Comparison of ENCODE assay signal across 9 mouse cellular contexts in genomic region chr14:24827381-24828031, GRCm38 (mm10).
DNase-seq lines count a peak whose midpoint lies in the region; ATAC-seq lines count a peak whose summit lies in the region.
"Had no signal": no experiment of that assay in that cellular context is flagged by ENCODE, and none has a peak within 500 bp of the region (broad histone marks: within the 10 kb centered on the region; RNA-seq: fewer than 3 reads in every experiment).

No protein-coding gene starts in this region.

- no peaks in the 10 kb centered on the region for H3K9me3 ChIP-seq in liver, embryonic 11.5 days (ENCODE audit: control insufficient read depth, low read length)
- H3K9me3 ChIP-seq in embryonic facial prominence, embryonic 15.5 days (replicated peaks): no peaks in the 10 kb centered on the region
- H3K9me3 ChIP-seq in limb, embryonic 10.5 days (replicated peaks): no peaks in the 10 kb centered on the region
- H3K9me3 ChIP-seq in neural tube, embryonic 15.5 days (replicated peaks): no peaks in the 10 kb centered on the region
- H3K9me3 ChIP-seq: megakaryocyte, embryonic 14.5 days had no signal

- H3K4me3 ChIP-seq in liver, embryonic 11.5 days (ENCODE audit: low read depth, low read length): no peak overlapping the region
- H3K4me3 ChIP-seq in embryonic facial prominence, embryonic 15.5 days (replicated peaks): no peak overlapping the region
- no peak overlapping the region for H3K4me3 ChIP-seq in limb, embryonic 10.5 days
- H3K4me3 ChIP-seq in neural tube, embryonic 15.5 days (replicated peaks): no peak overlapping the region
- H3K4me3 ChIP-seq: megakaryocyte, embryonic 14.5 days had no signal

- H3K27me3 ChIP-seq in liver, embryonic 11.5 days (replicated peaks; ENCODE audit: control insufficient read depth, insufficient read depth, low read length): no peaks in the 10 kb centered on the region
- 0 out of 2 replicates have a peak, but pooled peaks cover 4% of the 10 kb centered on the region for H3K27me3 ChIP-seq in embryonic facial prominence, embryonic 15.5 days
- H3K27me3 ChIP-seq in limb, embryonic 10.5 days (ENCODE audit: low read depth, poor library complexity, severe bottlenecking): 0 out of 2 replicates have a peak, but pooled peaks cover 3% of the 10 kb centered on the region
- H3K27me3 ChIP-seq in neural tube, embryonic 15.5 days (replicated peaks): no peaks in the 10 kb centered on the region

- no peak for ATAC-seq in liver, embryonic 11.5 days (replicated peaks; ENCODE audit: low FRiP score)
- no peak for ATAC-seq in embryonic facial prominence, embryonic 15.5 days (ENCODE audit: insufficient number of reproducible peaks, low FRiP score, low TSS enrichment, low read depth)
- peak; percentile 62; the same call in 1 of the 2 replicates for ATAC-seq in neural tube, embryonic 15.5 days (ENCODE audit: low FRiP score)

- H3K27ac ChIP-seq in liver, embryonic 11.5 days (ENCODE audit: low read depth, low read length): peak overlapping the region; percentile 70
- H3K27ac ChIP-seq in embryonic facial prominence, embryonic 15.5 days (replicated peaks): peak overlapping the region; percentile 80
- H3K27ac ChIP-seq in limb, embryonic 10.5 days: peak overlapping the region; percentile 89
- H3K27ac ChIP-seq in neural tube, embryonic 15.5 days (replicated peaks): peak overlapping the region; percentile 89

- H3K4me1 ChIP-seq in liver, embryonic 11.5 days (replicated peaks; ENCODE audit: control insufficient read depth, insufficient read depth, low read length): 0 out of 2 replicates have a peak, but pooled peaks cover 3% of the 10 kb centered on the region
- peaks cover 40% of the 10 kb centered on the region for H3K4me1 ChIP-seq in embryonic facial prominence, embryonic 15.5 days
- peaks cover 72% of the 10 kb centered on the region for H3K4me1 ChIP-seq in limb, embryonic 10.5 days
- H3K4me1 ChIP-seq in neural tube, embryonic 15.5 days: peaks cover 58% of the 10 kb centered on the region
- H3K4me1 ChIP-seq: megakaryocyte, embryonic 14.5 days had no signal

- H3K36me3 ChIP-seq in liver, embryonic 11.5 days (ENCODE audit: control insufficient read depth, insufficient read depth, low read length): no peaks in the 10 kb centered on the region
- H3K36me3 ChIP-seq in embryonic facial prominence, embryonic 15.5 days: no peaks in the 10 kb centered on the region
- no peaks in the 10 kb centered on the region for H3K36me3 ChIP-seq in limb, embryonic 10.5 days
- H3K36me3 ChIP-seq in neural tube, embryonic 15.5 days: no peaks in the 10 kb centered on the region

- no peak overlapping the region for H3K4me2 ChIP-seq in liver, embryonic 11.5 days
- 0 out of 2 replicates have a peak overlapping the region, but pooled peaks have one; percentile 13 for H3K4me2 ChIP-seq in embryonic facial prominence, embryonic 15.5 days (replicated peaks)
- no peak overlapping the region for H3K4me2 ChIP-seq in neural tube, embryonic 15.5 days

- 41% methylated on average over 8 of the region's 8 CpGs for WGBS in liver, embryonic 11.5 days
- WGBS in embryonic facial prominence, embryonic 15.5 days: 20% methylated on average over 8 of the region's 8 CpGs
- WGBS in limb, embryonic 10.5 days: 22% methylated on average over 8 of the region's 8 CpGs
- 7% methylated on average over 8 of the region's 8 CpGs for WGBS in neural tube, embryonic 15.5 days

- no peak for DNase-seq in liver, embryonic 11.5 days (ENCODE audit: low spot score)
- no peak for DNase-seq in liver
- DNase-seq in limb, embryonic 10.5 days (ENCODE audit: low spot score): peak; percentile 60
- no peak for DNase-seq in urinary bladder, postnatal 14 days (ENCODE audit: low spot score)
- DNase-seq in cerebellum, postnatal 4 days (ENCODE audit: low spot score in 2 of 2): no peak
- DNase-seq in gastrocnemius, adult 8-10 months (ENCODE audit: low spot score in 2 of 2): no peak

- H3K9ac ChIP-seq in liver, embryonic 11.5 days (ENCODE audit: low read depth, low read length): no peak overlapping the region
- H3K9ac ChIP-seq in embryonic facial prominence, embryonic 15.5 days: no peak overlapping the region
- H3K9ac ChIP-seq in neural tube, embryonic 15.5 days (replicated peaks): 0 out of 2 replicates have a peak overlapping the region, but pooled peaks have one; percentile 3
